Mouse (Mus musculus) gastrocnemius, adult 2 months (tissue): ENCODE data around the gene Nrm. TPM values are rescaled to one million over a fixed set of nuclear protein-coding genes. Genes with fewer than 3 reads are reported as not detected.

ENCODE experiments used
- DNase-seq: peaks from one replicate; pipeline ENCODE4 v3.0.0; 2022
- H3K27ac ChIP-seq: fragments of 200-600 bp; 2 replicates; pipeline ENCODE4 v1.8.1; 2022; ENCODE audit warnings: mild to moderate bottlenecking
- H3K4me3 ChIP-seq: fragments of 200-600 bp; 2 replicates; pipeline ENCODE4 v1.8.1; 2022; ENCODE audit warnings: mild to moderate bottlenecking, moderate library complexity
- CTCF ChIP-seq: fragments of 200-600 bp; IDR thresholded peaks from 2 replicates; pipeline ENCODE4 v1.8.1; 2022; ENCODE audit warnings: antibody characterized with exemption, mild to moderate bottlenecking, moderate library complexity
- intact Hi-C: fragments of 180-260 bp; cut with DNase I; formaldehyde crosslinking; loops from one replicate; pipeline ENCODE4 v1.15.1; 2025
- total RNA-seq, 2 experiments: library from RNA; stranded (reverse); gene quantifications; 2 replicates each; pipeline ENCODE4 v1.2.3; 2021

Gene Nrm
- total RNA-seq, 2 experiments from 2014 or later: 0.82 to 0.86 TPM

DNA sequence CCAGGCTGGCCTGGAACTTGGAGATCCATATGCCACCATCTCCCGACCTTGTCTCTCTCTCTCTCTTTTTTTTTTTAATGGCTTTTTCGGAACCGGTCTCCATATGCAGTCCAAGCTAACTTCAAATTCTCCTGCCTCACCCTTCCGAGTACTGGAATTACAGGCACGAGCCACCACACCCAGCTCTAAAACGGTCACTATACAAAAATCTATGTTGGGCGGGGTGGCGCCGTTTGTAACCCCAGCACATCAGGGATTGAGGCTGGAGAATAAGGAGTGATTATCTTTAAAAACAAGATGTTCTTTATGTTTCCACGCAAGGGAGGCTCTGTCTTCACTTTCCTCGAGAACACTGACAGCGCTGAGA, 304 bp upstream of the Nrm start:
- Histone ChIP-seq H3K27ac (peak overlapping the region; percentile 88), H3K4me3 (peak overlapping the region; percentile 96)
- no peak for DNase-seq
- intact Hi-C loops: loop anchor here (2.0 kb wide), 1 partner anchor 18 kb away; no protein-coding TSS in a partner anchor
- no peak for TF ChIP-seq CTCF

DNA sequence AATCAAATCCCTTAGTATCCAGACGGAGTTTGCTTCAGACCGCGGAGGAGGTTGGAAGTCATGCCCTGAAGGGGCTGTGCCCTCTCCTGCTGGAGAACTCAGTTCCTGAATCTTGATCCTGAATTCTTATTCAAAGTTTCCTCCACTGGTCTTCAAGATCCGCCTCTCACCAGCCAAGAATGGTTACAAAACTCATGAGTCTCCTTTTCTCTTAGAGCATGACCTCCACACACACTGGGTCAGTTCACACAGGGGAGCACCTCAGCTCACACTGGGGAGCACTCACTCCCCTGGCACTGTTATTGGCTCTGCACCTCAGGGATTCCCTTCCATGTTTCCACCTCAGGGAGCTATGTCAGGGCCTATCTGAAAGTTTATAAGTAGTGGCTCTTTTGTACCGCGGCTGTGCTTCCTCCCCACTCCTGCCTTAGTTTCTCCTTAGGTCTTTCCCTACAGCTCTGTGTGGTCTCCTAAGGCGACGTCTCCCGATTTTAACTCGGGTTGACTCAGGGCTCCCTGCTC, 3.8 kb downstream of the Nrm start:
- Histone ChIP-seq H3K27ac (peak overlapping the region; percentile 96), H3K4me3 (peak overlapping the region; percentile 78)
- DNase-seq: peak; percentile 20
- intact Hi-C loops: no loop called here
- TF ChIP-seq CTCF: no peak

DNA sequence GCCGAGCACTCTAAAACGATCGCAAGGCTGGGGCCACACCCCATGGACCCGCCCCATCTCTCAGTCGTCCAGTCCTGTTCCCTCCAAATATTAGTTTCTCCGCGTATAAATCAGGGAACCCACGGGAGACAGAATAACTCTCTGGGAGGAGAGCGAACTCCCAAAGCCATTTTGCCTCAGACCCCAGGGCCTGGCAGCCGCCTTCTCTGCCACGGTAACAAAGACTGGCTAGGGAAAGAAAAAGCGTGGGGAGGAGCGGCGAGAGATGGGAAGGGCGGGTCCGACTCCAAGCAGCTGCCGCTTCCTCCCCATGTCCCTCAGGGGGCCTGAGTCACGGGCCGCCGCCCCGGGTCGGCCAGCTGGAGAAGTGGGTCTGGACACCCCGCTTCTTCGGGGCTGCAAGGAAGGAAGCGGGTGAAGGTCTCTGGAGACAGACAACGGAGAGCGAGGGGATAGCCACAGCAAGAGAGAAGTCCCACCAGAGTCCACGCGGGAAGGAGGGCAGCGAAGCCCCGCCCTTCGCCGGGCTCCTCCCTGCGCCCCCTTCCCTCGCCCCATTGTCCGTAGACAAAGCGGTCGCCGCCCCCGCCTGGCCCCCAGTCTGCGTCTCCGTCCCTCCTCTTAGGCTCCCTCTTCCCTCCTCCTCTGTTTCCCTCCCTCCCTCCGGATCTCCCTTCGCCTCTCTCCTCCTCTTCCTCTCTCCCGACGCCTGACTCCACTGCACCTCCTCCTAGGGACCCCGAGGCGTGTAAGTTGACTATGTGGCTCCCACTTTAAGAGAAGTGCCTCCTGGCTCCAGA, 4.6 kb downstream of the Nrm start, which contains the start of gene Ppp1r18:
TSS of gene Ppp1r18 (plus strand) at position 113 of the 800 bp plus-strand sequence.
- peak within 1 kb of the TSS; percentile 96 for H3K27ac ChIP-seq
- intact Hi-C loops: no loop called here

DNA sequence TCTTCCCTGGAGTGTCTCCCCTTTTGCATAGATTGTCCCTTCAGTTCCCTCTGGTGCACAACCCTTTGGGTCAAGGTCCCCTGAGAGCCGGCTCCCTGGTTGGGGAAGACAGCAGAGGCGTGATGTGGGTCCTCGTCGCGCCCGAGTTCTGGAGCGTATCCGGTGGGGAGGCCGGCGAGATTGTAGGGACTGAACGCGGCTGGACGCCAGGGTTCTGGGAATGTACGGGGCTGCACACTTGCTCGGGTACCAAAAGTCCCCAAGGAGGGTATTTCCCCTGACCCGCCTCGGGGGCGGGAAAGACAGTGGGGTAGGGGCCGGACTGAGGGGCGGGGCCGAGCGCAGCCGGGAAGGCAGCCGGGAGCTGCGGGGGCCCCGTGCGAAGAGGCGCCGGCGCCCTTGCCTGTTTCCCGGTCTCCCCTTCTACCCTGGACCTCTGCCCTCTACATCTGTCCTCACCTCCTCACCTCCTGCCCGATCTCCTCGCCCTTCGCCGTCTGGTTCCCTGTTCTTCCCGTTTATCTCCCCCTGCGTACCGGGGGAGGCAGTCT, 5.2 kb downstream of the Nrm start:
- intact Hi-C loops: no loop called here
- Histone ChIP-seq H3K27ac (peak overlapping the region; percentile 96), H3K4me3 (peak overlapping the region; percentile 78)
- no peak for TF ChIP-seq CTCF
- DNase-seq: peak; percentile 85

More for the DNA sequence above, 4.6 kb downstream of the Nrm start, which contains the start of gene Ppp1r18:
- DNase-seq: peak; percentile 87
- TF ChIP-seq CTCF: no peak
- peak within 1 kb of the TSS; percentile 78 for H3K4me3 ChIP-seq

DNA sequence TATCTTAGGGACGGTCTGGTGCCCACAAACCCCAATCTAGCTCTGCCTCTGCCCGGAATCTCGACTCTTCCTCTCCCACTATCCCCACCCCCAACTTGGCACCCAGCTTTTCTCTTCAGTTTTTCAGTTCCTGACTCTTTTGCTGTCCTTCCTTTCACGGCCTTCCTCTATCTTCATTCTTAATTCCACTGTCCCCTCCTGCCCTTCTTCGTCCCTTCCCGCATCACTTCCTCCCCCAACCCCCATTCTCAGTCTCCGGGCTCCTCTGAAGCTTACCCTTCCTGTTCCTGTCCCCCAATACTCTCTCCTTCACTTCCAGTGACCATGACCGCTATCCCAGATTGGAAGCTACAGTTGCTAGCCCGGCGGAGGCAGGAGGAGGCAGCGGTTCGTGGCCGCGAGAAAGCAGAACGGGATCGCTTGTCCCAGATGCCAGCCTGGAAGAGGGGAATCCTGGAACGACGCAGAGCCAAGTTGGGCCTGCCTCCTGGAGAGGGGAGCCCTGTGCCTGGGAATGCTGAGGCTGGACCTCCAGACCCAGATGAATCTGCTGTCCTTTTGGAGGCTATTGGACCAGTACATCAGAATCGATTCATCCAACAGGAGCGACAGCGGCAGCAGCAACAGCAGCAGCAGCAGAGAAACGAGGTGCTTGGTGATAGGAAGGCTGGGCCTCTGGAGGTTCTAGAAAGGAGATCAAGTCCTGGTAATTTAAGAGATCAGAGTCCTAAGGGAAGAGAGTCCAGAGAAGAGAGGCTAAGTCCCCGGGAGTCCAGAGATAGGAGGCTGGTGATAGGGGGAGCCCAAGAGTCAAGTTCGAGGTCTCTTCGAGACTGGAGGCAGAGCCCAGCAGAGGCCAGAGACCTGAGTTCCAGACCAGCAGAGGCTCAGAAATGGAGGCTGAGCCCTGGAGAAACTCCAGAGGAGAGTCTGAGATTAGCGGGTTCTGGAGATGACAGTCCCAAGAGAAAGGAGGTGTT, 6.1 kb downstream of the Nrm start:
- DNase-seq: peak; percentile 54
- Histone ChIP-seq H3K4me3 (peak overlapping the region; percentile 78), H3K27ac (peak overlapping the region; percentile 96)
- intact Hi-C loops: no loop called here
- TF ChIP-seq CTCF: peak; percentile 43

DNA sequence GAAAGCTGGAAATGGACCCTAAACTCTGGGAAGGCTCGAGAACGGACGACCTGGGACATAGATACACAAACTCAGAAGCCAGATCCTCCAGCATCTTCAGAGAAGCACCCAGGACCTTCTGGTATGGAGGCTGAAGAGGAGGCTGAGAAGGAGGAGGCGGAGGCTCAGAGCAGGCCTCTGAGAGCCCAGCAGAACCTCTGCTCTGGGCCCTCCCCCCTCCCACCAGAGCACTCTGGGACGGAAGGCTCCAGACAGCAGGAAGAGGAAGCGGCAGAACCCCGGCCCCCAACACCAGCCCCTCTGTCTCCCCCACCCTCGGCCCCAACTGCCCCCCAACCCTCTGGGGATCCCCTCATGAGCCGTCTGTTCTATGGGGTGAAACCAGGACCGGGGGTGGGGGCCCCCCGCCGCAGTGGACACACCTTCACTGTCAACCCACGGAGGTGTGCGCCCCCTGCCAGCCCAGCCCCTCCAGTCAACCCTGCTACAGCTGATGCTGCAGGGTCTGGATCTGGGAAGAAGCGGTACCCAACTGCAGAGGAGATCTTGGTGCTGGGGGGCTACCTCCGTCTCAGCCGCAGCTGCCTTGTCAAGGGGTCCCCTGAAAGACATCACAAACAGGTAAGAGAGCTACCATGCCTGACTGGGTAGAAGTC, 7.2 kb downstream of the Nrm start:
- peak; percentile 42 for DNase-seq
- peak overlapping the region; percentile 78 for H3K4me3 ChIP-seq
- H3K27ac ChIP-seq: peak overlapping the region; percentile 96
- intact Hi-C loops: no loop called here
- no peak for TF ChIP-seq CTCF

DNA sequence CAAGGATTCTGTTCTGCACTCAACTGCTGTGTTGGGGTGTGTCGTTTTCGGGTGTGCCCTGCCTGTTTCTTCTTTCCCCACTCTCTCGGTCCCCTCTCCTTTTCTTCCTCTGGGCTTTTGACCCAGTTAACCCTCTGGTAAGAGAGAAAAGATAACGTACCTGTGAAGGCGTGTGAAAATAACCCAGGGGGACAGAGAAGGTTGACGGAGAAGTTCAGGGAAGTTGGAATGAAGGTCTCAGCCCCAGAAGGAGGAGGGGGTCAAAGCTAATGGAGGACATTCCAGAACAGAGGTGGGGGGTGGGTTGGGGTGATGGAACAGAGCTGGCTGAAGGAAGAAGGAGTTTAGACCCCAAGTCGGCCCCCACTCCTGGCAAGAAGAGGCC, 7.8 kb downstream of the Nrm start:
- H3K27ac ChIP-seq: peak overlapping the region; percentile 96
- intact Hi-C loops: no loop called here
- peak overlapping the region; percentile 78 for H3K4me3 ChIP-seq
- TF ChIP-seq CTCF: no peak
- peak; percentile 3 for DNase-seq

DNA sequence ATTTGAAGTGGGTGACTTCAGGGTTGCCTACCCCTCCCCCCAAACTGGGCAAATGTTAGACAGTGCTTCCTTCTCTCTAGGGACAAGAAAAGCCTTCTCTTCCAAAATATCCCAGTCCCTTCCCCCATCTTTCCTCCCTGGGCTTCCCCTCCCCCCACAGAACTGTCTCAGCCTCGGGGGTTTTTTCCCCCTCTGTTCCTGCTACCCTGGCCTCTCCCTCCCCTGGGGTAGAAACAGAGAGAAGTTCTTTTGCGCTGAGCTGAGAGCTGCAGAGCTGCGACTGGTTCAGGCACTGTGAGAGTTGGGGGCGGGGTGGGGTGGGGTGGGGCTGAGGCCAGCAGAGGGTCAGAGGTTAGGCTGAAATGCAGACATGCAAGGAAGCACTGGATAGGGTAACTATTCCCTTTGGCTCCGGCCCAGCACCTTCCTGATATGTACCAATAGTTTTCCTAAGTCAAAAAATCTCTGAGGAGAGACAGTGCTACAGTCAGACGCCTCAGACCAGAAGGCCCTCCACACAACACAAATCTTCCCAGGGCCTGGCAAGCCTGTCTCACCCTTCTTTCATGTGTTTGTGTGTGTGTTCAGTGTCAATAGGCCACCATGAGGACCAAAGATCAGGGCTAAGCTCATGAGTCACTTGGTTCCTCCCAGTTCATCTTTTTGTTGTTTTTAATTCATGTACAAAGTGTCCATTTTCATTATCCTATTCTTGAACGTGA, 8.4 kb downstream of the Nrm start:
- DNase-seq: peak; percentile 62
- peak overlapping the region; percentile 78 for H3K4me3 ChIP-seq
- no peak for TF ChIP-seq CTCF
- intact Hi-C loops: no loop called here
- peak overlapping the region; percentile 96 for H3K27ac ChIP-seq

DNA sequence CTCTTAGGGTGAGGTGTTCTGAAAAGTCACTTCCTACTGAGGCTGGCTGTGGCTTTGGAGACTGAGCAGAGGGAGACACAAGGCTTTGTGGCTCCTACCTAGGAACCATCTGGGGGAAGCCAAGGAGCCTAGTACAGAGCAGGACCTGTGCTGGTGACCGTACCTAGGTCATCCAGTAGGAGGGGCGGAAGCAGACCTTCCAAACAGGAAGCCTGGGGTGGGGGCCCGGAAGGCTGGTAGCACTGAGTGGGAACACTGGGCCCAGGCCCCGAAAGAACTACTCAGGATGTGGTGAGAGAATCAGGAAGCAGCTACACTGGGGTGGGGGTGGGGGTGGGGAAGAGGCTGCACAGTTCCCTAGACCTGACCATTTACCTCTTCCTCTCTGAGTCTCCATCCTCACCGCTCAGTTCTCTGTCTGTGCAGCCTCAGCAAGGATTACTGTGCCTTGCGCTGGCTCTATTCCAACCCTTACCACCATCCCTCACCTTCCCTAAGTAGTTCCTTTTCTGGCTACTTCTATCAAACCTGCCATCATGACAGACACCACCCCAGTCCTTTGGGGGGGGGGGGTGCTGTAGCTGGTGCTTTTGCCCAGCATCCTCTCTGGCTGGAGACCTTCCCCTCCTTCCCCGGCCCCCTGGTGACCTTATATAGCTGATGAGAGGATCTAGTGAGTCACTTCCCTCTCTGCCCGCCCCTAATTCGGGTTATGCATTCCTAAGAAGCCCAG, 9.2 kb downstream of the Nrm start:
- TF ChIP-seq CTCF: no peak; the same call in 1 of the 2 replicates
- intact Hi-C loops: no loop called here
- peak overlapping the region; percentile 96 for H3K27ac ChIP-seq
- H3K4me3 ChIP-seq: peak overlapping the region; percentile 78
- peak; percentile 66 for DNase-seq

DNA sequence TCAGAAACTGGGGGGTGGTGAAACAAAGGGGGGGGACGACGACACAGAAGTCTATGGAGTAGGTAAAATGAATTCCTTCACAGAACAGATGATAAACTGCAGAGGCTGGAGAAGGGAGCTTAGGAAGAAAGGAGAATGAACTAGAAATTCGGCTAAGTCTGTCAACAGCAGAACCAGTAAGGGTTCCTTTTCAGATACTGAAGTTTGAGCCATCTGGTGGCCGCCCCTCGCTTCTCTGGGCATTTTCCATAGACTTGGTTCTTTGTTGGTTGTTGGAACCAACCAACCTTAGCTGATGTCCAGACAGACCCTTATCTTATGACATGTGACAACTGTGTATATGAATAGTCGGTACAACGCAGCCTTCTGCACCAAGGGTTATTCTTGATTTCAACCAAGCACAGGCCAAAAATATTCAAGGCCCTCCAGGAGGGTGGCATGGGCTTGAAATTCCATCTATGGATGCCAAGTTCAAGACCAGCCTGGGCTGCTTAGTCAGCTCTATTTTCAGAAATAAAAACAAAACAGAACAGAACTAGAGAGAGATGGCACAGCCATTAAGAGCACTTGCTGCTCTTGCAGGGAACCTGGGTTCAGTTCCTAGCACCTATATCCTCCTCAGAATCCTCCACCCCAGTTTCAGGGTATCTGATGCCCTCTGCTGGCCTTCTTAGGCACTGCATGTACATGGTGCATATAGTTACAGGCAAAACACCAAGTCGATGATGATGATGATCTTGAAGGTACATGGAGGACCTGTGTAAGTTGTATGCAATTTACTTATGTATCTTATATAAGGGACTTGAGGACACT, 10.0 kb downstream of the Nrm start:
- TF ChIP-seq CTCF: peak; percentile 62
- H3K4me3 ChIP-seq: peak overlapping the region; percentile 78
- intact Hi-C loops: no loop called here
- peak; percentile 34 for DNase-seq
- H3K27ac ChIP-seq: peak overlapping the region; percentile 96
